Mouse (Mus musculus): Measurements from ENCODE around the gene Rfc5. TPM values are rescaled to one million over a fixed set of nuclear protein-coding genes. Genes with fewer than 3 reads are reported as not detected.

Gene Rfc5
- polyA plus RNA-seq, 1 experiment = 36.5 TPM

- Histone ChIP-seq H3K27ac (ENCODE audit: control insufficient read depth, insufficient read depth, low read depth, low read length, poor library complexity) (no peak overlapping the region), H3K4me3 (replicated peaks; ENCODE audit: control insufficient read depth, low read depth, low read length) (no peak overlapping the region), H3K4me1 (ENCODE audit: control insufficient read depth, insufficient read depth, low read length) (peaks cover 2% of the 10 kb centered on the region)
- TF ChIP-seq POLR2A (IDR thresholded peaks at IDR 0.05; ENCODE audit: borderline replicate concordance, control insufficient read depth, low read depth, low read length) (no peak), CTCF (IDR thresholded peaks at IDR 0.05; ENCODE audit: control insufficient read depth, insufficient read depth, low read length) (no peak)
- WGBS = 82% methylated on average over 8 of the region's 8 CpGs
Observed at GRCm38 (mm10) chr5:117367206-117367605, 21.6 kb downstream of the Rfc5 start.

GRCm38 (mm10) chr5:117365904-117366561 is 22.8 kb downstream of the Rfc5 start:
- 91% methylated on average over 13 of the region's 13 CpGs for WGBS
- TF ChIP-seq CTCF (IDR thresholded peaks at IDR 0.05; ENCODE audit: control insufficient read depth, insufficient read depth, low read length) (no peak), POLR2A (IDR thresholded peaks at IDR 0.05; ENCODE audit: borderline replicate concordance, control insufficient read depth, low read depth, low read length) (no peak)

GRCm38 (mm10) chr5:117364821-117365220 is 24.0 kb downstream of the Rfc5 start:
- H3K4me3 ChIP-seq (replicated peaks; ENCODE audit: control insufficient read depth, low read depth, low read length) = no peak overlapping the region
- 87% methylated on average over 3 of the region's 3 CpGs for WGBS
- H3K27ac ChIP-seq (ENCODE audit: control insufficient read depth, insufficient read depth, low read depth, low read length, poor library complexity) = no peak overlapping the region
- TF ChIP-seq POLR2A (IDR thresholded peaks at IDR 0.05; ENCODE audit: borderline replicate concordance, control insufficient read depth, low read depth, low read length) (no peak), CTCF (IDR thresholded peaks at IDR 0.05; ENCODE audit: control insufficient read depth, insufficient read depth, low read length) (no peak)
- H3K4me1 ChIP-seq (ENCODE audit: control insufficient read depth, insufficient read depth, low read length) = peaks cover 3% of the 10 kb centered on the region

More at GRCm38 (mm10) chr5:117365904-117366561, 22.8 kb downstream of the Rfc5 start:
- no peak overlapping the region for H3K4me3 ChIP-seq (replicated peaks; ENCODE audit: control insufficient read depth, low read depth, low read length)
- no peak overlapping the region for H3K27ac ChIP-seq (ENCODE audit: control insufficient read depth, insufficient read depth, low read depth, low read length, poor library complexity)
- H3K4me1 ChIP-seq (ENCODE audit: control insufficient read depth, insufficient read depth, low read length) = peaks cover 2% of the 10 kb centered on the region

- Histone ChIP-seq H3K27ac (ENCODE audit: control insufficient read depth, insufficient read depth, low read depth, low read length, poor library complexity) (peak overlapping the region; percentile 61; the same call in 1 of the 2 replicates), H3K4me3 (replicated peaks; ENCODE audit: control insufficient read depth, low read depth, low read length) (no peak overlapping the region), H3K4me1 (ENCODE audit: control insufficient read depth, insufficient read depth, low read length) (peaks cover 3% of the 10 kb centered on the region)
- TF ChIP-seq POLR2A (IDR thresholded peaks at IDR 0.05; ENCODE audit: borderline replicate concordance, control insufficient read depth, low read depth, low read length) = no peak
- no peak for TF ChIP-seq CTCF (IDR thresholded peaks at IDR 0.05; ENCODE audit: control insufficient read depth, insufficient read depth, low read length)
- WGBS = 35% methylated on average over 15 of the region's 15 CpGs
Observed at GRCm38 (mm10) chr5:117363066-117363782, 25.6 kb downstream of the Rfc5 start.

GRCm38 (mm10) chr5:117361590-117361989 is 27.3 kb downstream of the Rfc5 start:
- Histone ChIP-seq H3K4me1 (ENCODE audit: control insufficient read depth, insufficient read depth, low read length) (peaks cover 3% of the 10 kb centered on the region), H3K27ac (ENCODE audit: control insufficient read depth, insufficient read depth, low read depth, low read length, poor library complexity) (no peak overlapping the region), H3K4me3 (replicated peaks; ENCODE audit: control insufficient read depth, low read depth, low read length) (no peak overlapping the region)
- WGBS = 81% methylated on average over 4 of the region's 4 CpGs
- TF ChIP-seq POLR2A (IDR thresholded peaks at IDR 0.05; ENCODE audit: borderline replicate concordance, control insufficient read depth, low read depth, low read length) (no peak), CTCF (IDR thresholded peaks at IDR 0.05; ENCODE audit: control insufficient read depth, insufficient read depth, low read length) (no peak)

- H3K4me3 ChIP-seq (replicated peaks; ENCODE audit: control insufficient read depth, low read depth, low read length) = no peak overlapping the region
- WGBS = 48% methylated on average over 13 of the region's 13 CpGs
- no peak overlapping the region for H3K27ac ChIP-seq (ENCODE audit: control insufficient read depth, insufficient read depth, low read depth, low read length, poor library complexity)
- TF ChIP-seq CTCF (IDR thresholded peaks at IDR 0.05; ENCODE audit: control insufficient read depth, insufficient read depth, low read length) = no peak
- no peak for TF ChIP-seq POLR2A (IDR thresholded peaks at IDR 0.05; ENCODE audit: borderline replicate concordance, control insufficient read depth, low read depth, low read length)
- H3K4me1 ChIP-seq (ENCODE audit: control insufficient read depth, insufficient read depth, low read length) = peaks cover 3% of the 10 kb centered on the region
Observed at GRCm38 (mm10) chr5:117360631-117361541, 28.0 kb downstream of the Rfc5 start.

- H3K4me1 ChIP-seq (ENCODE audit: control insufficient read depth, insufficient read depth, low read length) = peaks cover 3% of the 10 kb centered on the region
Observed at GRCm38 (mm10) chr5:117360228-117360515, 28.7 kb downstream of the Rfc5 start.

More at GRCm38 (mm10) chr5:117360228-117360515, 28.7 kb downstream of the Rfc5 start:
- WGBS = 89% methylated on average over 13 of the region's 13 CpGs
- no peak for TF ChIP-seq CTCF (IDR thresholded peaks at IDR 0.05; ENCODE audit: control insufficient read depth, insufficient read depth, low read length)
- no peak for TF ChIP-seq POLR2A (IDR thresholded peaks at IDR 0.05; ENCODE audit: borderline replicate concordance, control insufficient read depth, low read depth, low read length)
- Histone ChIP-seq H3K27ac (ENCODE audit: control insufficient read depth, insufficient read depth, low read depth, low read length, poor library complexity) (no peak overlapping the region), H3K4me3 (replicated peaks; ENCODE audit: control insufficient read depth, low read depth, low read length) (no peak overlapping the region)

Measured in bone marrow, adult 2 months (tissue).